Mouse (Mus musculus) lung, adult 2 months (tissue): ENCODE measurements around the gene Zc3h7b.

ENCODE experiments used
- CTCF ChIP-seq: fragments of 200-500 bp; IDR thresholded peaks from 2 replicates; pipeline ENCODE4 v1.5.1; 2011; ENCODE audit warnings: mild to moderate bottlenecking, low read length, control low read depth; ENCODE audit not compliant: insufficient read depth
- POLR2A ChIP-seq: fragments of 200-500 bp; IDR thresholded peaks from 2 replicates; pipeline ENCODE4 v1.6.1; 2011; ENCODE audit warnings: low read depth, mild to moderate bottlenecking, control low read depth, low read length, borderline replicate concordance; ENCODE audit errors: extremely low read depth

DNA sequence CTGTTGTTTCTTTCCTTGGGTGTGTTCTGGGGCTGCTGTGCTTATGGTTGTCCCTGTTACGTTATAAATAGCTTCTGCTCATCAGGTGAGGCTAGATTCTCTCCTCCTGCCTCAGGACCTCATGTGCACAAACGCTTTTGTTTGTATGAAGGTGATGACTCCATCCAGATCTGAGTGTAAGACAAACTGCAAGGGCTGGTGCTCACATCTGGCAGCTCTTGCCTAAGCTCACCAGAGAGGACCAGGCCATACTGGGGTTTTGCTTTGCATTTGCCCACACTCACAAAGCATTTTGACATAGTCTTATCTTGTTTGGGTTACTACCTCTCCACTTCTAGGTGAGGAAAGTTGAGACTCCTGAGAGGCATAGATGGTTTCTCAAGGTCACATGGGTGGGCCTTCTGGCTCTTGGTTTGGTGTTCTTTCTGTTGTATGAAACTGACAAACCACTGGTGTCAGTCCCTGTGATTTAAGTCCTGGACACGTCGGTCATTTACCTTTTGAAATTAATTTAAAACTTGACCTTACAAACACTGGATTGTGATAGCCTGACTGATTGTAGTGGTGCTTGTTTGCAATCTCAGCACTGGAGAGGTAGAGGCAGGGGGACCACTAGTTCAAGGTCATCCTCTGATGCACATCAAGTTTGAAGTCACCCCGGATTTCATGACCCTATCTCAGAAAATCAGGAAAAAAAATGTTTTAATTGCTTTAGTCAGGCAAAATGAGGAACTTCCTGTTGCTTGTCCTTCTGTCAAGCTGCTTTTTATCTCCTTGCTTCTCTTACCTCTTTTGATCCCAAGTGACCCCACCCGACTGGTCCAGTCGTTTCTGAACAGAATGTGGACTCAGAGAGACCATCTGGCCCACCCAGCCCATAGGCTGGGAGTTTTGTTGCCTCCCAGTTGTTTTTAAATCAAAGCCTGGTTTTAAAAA lies 68.1 kb downstream of the Zc3h7b start:
- TF ChIP-seq POLR2A (no peak), CTCF (no peak)
